Mouse (Mus musculus): ENCODE data around the gene Nfia. TPM values are rescaled to one million over a fixed set of nuclear protein-coding genes. Genes with fewer than 3 reads are reported as not detected.

The Nfia gene
- polyA plus RNA-seq, 1 experiment, result 24.3 TPM

DNA sequence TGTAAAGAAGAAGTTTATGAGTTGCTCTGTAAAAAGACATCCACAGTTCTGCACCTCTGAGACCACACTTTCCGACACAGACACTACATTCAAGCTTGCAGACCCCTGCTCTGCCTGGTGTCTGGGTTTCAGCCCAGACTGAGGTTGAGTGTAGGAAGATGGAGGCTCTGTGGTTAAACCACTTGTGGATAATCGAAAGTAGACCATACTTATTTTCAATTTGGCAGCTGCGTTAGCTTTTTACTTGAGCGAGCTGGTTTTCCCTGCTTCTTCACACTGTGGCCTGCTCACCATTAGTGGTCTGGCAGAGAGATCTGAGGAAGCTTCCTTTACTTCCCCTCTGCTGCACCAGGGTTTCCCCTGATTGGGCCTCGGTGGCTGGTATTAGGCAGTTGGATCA, 123.4 kb downstream of the Nfia start:
- no peak for DNase-seq (ENCODE audit: extremely low spot score in 1 of 2, low spot score in 1 of 2)

DNA sequence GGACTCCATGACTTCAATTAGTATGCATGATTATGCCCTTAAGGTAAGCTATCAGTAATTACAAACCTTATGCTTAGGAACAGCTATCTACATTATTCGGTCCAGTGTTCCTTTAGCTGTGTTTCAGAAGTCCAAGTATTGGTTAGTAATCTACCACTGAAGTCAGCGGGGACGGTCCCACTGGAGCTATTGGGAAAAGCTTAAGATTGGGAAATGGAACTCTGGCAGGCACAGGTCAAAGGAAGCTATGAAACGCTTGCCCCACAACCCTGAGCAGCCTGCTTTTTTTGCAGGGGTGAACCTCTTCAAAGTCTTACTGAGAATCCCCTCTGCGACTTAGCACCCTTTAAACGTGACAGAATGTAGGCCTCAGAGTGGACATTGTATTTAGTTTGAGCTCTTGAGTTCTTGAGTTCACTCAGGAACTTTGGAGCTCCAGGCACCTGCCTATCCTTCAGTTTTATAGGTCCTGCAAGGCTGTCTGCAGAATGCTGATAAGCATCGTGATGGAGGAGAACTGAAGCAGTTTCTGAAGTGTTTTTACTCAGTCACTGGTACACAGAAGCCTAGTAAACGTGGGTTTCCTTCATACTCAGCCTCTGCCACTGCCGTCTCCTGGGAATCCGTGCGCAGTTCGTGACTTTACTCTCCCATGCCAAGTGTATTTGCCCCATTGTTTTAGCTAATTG, 127.9 kb downstream of the Nfia start:
- no peak for DNase-seq (ENCODE audit: extremely low spot score in 1 of 2, low spot score in 1 of 2)

DNA sequence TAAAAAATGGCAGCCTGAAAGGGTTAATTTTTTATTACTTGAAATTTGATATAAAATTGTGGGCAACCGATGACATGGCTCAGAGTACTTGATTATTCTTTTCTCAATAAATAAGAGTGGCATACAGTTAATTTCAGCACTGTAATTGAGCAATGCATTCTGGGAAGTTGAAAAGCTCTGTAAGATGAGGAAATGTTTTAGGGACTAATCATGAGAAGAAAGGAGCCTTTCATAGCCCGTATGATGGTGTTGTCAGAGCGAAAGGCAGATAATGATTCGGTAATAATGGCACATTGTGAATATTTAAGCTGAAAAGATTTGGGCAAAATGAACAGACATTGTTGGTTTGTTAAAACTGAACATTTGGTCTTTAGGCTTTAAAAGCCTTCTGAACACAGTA, 133.3 kb downstream of the Nfia start:
- DNase-seq (ENCODE audit: extremely low spot score in 1 of 2, low spot score in 1 of 2), result no peak

DNA sequence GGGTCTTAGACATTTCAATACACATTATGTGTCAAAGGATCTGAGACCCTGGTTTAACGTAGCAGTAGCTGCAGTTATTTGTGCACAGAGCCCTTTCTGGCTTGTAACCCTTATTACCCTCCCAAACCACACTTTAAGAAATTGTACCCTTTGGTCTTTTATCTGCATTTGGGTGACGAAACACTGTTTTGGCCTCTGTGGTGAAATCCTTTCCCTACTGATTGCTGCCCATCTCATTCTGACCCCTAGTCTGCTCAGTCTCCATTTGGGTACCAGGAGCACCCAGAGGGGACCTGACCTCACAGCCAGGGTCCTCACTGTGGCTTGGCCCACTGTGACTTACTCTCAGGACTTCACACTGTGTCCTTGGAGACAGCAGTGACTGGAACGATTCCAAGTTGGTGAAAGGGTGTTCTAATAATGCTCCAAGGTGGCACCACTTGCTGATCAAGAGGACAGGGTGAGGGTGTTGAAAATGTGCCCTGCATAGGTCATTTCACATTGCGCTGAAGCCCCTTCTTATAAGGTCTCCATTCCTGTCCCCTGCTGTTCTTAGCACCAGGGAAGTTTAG, 136.1 kb downstream of the Nfia start:
- DNase-seq (ENCODE audit: extremely low spot score in 1 of 2, low spot score in 1 of 2), result no peak

DNA sequence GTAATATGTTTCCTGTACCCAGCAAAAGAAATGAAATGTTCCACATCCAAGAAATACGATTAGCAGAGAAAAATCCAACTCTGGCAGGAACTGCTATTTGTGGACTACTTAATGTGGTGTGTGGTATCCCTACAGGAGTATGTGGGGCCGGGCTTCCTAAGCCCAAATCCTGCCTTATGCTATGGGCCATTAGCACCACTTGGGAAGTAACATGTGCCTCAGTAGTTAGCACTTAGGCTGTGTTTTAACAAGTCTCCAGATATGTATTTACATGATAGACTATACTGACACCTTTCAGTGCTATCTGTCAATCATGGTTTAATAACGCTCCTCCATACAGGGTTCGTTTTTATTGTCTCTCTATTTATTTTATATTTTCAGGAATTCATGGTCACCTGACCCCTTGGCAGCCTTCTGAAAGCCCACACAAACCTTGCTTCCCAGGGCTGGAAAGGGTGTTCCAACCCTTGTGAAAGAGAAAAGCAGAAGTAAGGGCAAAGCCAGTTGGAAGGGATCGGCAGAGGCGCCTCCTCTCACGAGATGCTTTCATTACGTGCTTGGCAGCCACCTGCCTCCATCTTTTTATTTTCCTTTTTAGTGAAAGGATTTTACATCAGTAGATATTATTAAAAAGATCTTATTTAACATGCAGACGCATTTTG, 137.7 kb downstream of the Nfia start:
- no peak for DNase-seq (ENCODE audit: extremely low spot score in 1 of 2, low spot score in 1 of 2)

DNA sequence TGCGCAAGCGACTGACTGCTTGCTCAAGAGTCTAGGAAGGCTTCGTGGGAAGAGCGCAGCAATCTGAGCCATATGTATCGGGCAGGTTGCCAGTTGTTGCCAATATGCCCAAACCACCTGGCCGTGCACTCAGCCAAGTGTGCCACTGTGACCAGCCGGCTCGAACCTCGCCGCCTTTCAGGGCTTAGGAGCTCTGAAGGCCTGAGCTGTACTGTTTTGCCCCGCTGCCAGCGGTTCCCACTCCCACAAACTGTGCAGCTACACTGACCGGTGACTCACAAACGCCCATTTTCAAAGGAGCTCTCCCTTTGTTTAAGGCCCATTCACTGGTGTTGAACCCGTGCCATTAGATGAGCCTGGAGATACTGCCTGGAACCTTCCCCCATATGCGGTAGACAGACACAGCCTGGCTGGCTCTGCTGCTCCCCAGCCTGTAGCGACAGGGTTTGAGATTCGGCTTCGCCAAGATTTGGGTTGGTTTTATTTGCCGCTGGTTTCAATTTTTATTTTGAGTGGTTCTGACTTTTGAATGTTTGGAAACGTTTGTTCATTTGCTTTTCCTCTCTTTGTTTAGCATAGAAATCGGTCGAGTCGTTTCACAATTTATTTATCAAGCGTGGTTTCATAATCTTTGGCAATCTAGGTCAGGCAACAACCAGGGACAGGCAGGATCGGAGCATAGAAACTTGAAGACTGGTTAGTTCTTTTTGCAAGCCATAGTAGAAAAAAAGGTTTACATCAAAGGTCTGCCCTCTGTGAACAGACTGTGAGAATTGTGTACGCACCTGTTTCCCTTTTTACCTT, 138.4 kb downstream of the Nfia start:
- DNase-seq (ENCODE audit: extremely low spot score in 1 of 2, low spot score in 1 of 2), result peak in 1 of 2 experiments; percentile 74

DNA sequence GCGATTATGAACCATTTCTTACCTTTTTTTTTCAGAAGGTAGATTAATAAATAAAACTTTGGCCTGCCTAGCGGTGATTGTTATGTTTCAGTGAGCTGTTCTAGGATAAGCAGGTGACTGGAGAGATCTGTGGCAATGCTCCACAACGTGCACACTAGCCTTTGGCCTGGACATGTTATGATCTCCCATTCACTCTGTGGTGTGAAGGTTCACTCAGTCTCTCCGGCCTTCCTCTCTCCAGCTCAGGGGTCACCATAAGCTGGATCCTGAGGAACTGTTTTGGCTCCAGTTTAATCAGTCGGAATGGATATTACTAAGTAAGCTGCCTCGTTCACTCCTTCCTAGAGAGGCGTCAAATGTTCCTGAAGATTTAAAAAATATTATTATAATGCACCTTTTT, 139.2 kb downstream of the Nfia start:
- no peak for DNase-seq (ENCODE audit: extremely low spot score in 1 of 2, low spot score in 1 of 2)

DNA sequence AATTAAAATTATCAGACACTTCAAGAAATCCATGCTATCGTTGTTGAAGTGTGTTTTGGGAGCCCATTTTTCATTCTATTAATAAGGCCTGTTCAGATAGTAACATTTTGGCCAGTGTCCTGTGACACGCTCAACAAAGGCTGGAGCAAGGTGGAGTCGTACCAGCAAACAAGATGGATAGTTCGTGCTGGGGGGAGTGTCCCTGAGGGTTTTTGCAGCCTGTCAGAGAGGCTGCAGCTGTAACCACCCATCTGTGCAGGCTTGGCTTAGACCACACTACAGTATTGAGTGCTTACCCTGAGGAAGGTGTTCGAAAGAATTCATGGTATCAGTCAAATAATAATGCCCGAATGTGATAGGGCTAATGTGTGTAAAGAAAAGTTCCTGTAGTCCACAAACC, 139.6 kb downstream of the Nfia start:
- DNase-seq (ENCODE audit: extremely low spot score in 1 of 2, low spot score in 1 of 2), result no peak

DNA sequence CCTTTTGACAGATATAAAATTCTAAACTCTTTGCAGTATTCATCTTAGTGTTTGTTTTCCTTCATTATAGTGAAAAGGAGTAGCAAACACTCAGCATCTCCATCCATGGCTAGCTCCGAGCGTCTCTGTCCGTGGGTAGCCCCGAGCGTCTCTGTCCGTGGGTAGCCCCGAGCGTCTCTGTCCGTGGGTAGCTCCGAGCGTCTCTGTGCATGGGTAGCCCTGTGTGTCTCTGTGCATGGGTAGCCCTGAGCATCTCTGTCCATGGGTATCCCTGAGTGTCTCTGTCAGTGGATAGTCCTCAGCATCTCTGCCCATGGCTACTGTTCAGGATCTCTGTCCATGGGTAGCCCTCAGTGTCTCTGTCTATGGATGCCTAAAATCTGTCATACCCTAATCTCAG, 140.0 kb downstream of the Nfia start:
- DNase-seq (ENCODE audit: extremely low spot score in 1 of 2, low spot score in 1 of 2), result no peak

DNA sequence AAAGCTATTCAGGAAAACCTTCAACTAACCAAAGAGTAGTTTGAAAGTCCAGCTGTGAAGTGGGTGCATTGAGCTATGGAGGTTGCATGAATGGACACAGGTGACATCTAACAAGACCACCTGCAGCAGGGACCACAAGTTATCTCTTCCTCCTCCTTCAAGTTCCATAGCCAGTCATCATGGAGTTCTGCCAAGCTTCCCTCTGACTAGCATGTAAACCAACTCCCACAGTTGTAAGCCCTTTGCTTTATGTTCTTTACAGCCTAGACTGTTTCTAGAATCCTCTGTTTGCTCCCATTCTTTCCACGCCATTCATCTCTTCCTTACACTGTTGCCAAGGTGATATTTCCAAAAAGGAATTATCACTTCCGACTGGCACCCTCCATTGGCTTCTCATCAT, 141.8 kb downstream of the Nfia start:
- peak in 1 of 2 experiments; percentile 56 for DNase-seq (ENCODE audit: extremely low spot score in 1 of 2, low spot score in 1 of 2)

DNA sequence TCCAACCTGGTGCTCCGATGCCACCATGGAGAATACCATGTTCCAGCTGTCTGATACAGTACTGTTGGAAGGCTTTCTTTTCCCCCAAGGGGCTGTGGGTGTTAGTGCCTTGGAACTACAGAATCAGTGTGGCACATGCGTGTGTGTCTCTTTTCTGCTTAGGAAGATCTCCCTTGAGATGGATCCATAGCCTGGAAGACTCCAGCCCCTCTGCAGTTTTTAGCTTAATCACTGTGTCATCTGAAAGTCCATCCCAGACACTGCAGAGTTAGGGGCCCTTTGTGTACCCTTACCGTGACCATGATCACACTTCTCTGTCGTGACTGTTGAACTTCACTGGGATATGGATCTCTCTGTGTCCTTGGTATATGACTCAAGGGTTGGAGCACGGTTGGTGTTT, 142.2 kb downstream of the Nfia start:
- DNase-seq (ENCODE audit: extremely low spot score in 1 of 2, low spot score in 1 of 2), result no peak

DNA sequence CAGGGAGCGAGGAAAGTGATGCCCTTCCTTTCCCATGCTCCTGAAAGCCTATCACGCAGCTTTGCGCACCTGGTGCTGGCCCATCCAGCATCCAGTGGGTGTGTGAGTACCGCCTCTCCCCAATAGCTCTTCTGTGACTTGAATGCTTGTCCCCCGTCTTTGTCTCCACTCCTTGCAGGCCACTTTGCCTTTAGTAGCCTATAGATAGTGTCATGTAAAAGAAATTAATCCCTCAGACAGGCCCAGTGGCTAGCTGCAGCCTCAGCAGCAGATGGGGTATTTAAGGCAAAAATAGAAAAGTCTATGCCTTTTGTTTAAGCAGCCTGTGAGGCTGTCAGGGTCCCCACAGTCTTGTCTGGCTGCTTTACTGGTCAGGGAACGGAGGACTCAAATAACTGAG, 145.0 kb downstream of the Nfia start:
- DNase-seq (ENCODE audit: extremely low spot score in 1 of 2, low spot score in 1 of 2), result no peak

DNA sequence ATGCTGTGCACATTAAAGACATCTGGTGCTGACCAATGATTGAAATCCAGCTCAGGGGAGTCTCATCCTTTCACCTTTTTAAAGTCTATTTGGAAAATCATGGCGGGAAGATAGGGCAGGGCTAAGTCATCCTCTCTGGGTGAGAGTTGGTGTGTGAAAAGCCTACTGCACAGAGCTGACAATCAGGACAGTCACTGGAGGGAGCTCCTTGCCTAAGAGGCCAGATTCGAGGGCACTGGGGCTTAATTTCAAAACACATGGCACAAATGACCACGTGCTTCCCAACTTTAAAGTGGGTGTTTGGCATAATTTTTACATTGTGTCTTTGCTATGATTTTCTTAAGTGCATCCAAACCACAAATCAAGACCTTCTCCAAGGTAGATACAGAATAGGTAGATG, 146.1 kb downstream of the Nfia start:
- no peak for DNase-seq (ENCODE audit: extremely low spot score in 1 of 2, low spot score in 1 of 2)

DNA sequence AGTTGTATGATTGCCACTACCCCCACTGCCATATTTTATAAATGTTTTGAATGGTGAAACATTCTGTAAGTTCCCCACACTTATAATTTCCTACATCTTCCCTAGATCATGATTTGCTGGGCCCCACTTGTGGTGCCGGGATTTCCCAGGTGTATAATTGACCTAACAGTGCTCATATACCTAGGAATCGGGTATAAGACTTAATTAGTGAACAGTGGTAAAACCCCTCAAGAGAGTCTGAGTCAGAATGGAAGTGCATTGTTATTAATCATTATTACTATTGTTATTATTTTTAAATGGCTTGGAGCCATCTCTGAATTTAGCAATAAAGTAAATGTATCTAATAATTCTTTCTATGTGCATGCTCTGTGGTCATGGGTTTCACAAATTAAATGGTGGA, 147.2 kb downstream of the Nfia start:
- DNase-seq (ENCODE audit: extremely low spot score in 1 of 2, low spot score in 1 of 2), result no peak

DNA sequence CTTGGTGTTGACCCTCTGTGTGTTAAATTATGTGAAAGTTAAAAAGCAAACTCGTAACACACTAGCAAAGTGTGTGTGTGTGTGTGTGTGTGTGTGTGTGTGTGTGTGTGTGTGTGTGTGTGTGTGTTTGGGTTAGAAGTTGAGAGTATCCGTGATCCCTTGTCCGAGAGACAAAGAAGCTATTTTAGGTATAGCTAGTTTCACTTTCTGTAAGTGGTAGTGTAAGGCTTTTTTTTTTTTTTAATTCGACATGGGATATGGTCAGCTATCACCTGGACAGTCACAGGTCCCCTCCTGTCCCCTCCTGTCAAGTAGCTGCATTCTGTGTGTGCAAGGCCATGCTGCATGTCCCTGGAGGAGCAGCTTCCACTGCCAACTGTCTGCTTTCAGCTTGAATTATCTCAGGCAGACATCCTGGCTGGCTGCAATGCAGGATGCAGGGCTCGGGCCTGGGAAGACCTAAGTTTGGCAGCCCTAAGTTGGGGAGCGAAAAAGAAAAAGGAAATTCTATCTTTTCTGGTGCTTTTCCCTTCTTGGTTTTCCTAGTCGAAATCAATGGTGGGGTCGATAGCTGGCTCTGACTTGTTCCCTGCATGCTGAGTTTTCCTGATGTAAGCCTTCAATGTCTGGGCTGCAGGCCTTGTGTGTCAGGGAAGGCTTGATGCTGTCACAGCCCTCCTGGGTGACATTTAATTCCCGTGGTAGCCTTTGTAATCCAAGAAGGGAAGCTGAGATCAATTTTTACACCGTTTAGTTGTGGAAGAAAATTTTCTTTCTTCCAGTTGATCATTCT, 147.9 kb downstream of the Nfia start:
- DNase-seq (ENCODE audit: extremely low spot score in 1 of 2, low spot score in 1 of 2), result no peak

DNA sequence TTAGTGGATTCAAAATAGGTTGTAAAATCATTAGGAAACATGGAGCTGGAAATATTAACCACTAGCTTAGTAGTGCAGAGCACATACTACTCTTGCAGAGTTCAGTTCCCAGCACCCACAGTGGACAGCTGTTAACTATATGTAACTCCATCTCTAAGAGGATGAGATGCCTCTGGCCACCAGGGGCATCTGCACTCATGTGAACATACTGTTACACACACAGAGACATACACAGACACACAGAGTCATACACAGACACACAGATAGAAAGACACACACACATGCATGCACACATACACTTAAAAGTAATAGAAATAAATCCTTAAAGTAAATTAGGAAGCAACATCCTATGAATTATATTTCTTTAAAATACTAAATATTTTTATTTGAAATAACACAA, 149.1 kb downstream of the Nfia start:
- no peak for DNase-seq (ENCODE audit: extremely low spot score in 1 of 2, low spot score in 1 of 2)

DNA sequence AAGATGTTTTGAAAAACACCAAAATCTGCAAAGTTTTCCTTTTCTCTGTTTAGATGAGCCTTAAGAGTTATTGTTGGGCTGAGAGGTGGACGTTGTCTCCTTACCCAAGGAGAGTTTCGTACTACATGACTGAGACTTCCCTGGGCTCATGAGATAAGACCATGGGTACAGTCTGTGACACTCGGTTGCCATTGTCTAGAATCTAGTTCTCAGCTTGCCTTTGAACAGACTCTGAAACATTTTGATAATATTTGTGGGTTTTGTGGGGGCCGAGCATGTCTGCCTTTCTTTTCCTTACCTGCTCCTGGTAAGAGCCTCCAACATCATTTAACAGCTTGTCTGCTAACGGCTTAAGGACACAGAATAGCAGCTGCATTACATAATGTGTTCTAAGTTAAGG, 150.7 kb downstream of the Nfia start:
- DNase-seq (ENCODE audit: extremely low spot score in 1 of 2, low spot score in 1 of 2), result no peak

DNA sequence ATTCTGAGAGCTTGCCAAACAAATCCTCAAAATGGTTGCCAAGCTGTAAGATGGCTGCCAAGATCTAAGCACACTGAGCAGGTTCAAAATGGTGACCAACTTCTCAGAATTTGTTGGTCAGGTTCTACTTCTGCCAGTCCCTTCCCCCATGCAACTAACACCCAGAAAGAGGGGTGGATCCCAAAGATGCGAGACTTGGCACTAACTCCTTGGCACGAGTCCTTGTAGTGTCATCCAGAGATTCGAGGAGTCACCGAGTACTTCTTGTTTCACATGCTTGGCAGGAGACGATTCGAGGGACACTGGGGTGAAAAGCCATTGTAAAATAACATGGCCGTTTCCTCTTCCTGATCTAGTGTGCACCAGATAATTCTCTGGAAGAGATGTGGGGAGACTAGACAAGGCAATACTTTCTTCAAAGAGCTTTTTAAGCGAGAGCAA, 151.4 kb downstream of the Nfia start:
- no peak for DNase-seq (ENCODE audit: extremely low spot score in 1 of 2, low spot score in 1 of 2)

DNA sequence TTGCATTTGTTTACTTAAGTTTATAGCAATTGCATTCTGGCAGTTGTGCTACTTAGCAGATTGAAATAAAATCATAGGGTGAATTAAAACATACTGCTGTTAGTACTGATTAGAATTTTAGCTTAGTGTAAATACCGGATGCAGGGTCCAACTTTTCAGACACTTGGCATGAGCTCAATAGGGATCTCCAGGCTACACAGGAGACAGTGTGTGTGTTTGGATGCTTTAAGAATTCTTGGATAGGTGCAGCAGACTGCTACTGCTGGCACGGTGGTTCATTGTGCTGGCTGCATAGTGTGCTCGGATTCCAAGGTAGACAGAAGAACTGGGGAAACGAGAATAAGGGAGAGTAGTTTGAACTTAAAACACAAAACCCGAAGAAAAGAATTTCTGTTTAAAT, 151.9 kb downstream of the Nfia start:
- DNase-seq (ENCODE audit: extremely low spot score in 1 of 2, low spot score in 1 of 2), result no peak

DNA sequence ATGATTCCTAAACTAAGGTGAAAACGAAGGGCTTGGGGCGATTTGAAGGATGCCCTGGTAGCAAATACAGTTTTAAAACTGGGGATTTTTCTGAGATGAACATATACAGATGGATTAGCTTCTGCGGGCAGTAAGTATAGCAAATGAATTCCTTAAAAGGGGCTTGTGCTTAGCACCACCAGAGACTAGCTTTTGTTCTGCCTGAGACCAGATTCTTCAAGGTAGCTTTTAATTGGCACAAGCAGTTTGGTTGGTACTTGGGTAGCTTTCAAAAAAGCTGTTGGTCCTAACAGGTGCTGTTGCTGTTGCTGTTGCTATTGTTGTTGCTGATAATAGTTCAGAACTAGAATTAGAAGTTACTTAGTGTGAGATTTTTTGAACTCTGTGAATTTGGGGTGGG, 152.3 kb downstream of the Nfia start:
- DNase-seq (ENCODE audit: extremely low spot score in 1 of 2, low spot score in 1 of 2), result no peak

DNA sequence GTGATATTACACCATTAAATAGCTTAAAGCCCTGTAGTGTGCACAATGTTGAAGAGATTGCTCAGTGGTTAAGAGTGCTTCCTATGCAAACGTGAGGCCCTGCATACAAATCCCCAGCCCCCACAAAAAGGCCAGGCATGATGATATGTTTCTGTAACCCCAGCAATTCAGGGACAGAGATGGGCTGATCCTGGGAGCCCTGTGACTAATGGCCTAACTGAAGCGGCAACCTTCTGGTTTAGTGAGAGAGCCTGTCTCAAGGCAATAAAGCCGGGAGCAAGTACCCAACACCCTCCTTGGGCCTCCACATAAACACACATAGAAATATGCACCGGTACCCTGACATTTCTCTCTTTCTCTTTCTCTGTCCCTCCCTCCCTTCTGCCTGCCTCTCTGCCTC, 153.1 kb downstream of the Nfia start:
- DNase-seq (ENCODE audit: extremely low spot score in 1 of 2, low spot score in 1 of 2), result no peak
